Mouse (Mus musculus) forebrain, embryonic 15.5 days (tissue): ENCODE results near the gene Cygb. TPM values are rescaled to one million over a fixed set of nuclear protein-coding genes. Genes with fewer than 3 reads are reported as not detected.

ENCODE experiments used
- ATAC-seq: fragments of 200-750 bp; cut with Nextera tagmentation; replicated peaks from 2 replicates; pipeline ENCODE4 v1.8.0; 2017; ENCODE audit warnings: mild to moderate bottlenecking, moderate TSS enrichment, moderate library complexity
- H3K27ac ChIP-seq: fragments of 300-500 bp; sonication (generic); replicated peaks from 2 replicates; pipeline ENCODE4 v1.5.1; 2015; ENCODE audit warnings: mild to moderate bottlenecking, inconsistent platforms
- H3K27me3 ChIP-seq: fragments of 300-500 bp; sonication (generic); 2 replicates; pipeline ENCODE4 v1.6.1; 2015; ENCODE audit warnings: inconsistent platforms
- H3K36me3 ChIP-seq: fragments of 300-500 bp; sonication (generic); 2 replicates; pipeline ENCODE4 v1.6.1; 2015; ENCODE audit warnings: mild to moderate bottlenecking, inconsistent platforms
- H3K4me1 ChIP-seq: fragments of 300-500 bp; sonication (generic); 2 replicates; pipeline ENCODE4 v1.6.1; 2015; ENCODE audit warnings: inconsistent platforms
- H3K4me2 ChIP-seq: fragments of 300-500 bp; sonication (generic); replicated peaks from 2 replicates; pipeline ENCODE4 v1.6.1; 2015; ENCODE audit warnings: mild to moderate bottlenecking, inconsistent platforms
- H3K4me3 ChIP-seq: fragments of 300-500 bp; sonication (generic); 2 replicates; pipeline ENCODE4 v1.5.1; 2015; ENCODE audit warnings: mild to moderate bottlenecking, inconsistent platforms
- H3K9ac ChIP-seq: fragments of 300-500 bp; sonication (generic); replicated peaks from 2 replicates; pipeline ENCODE4 v1.6.1; 2015; ENCODE audit warnings: mild to moderate bottlenecking, inconsistent platforms
- H3K9me3 ChIP-seq: fragments of 300-500 bp; sonication (generic); 2 replicates; pipeline ENCODE4 v1.6.1; 2016; ENCODE audit warnings: inconsistent platforms
- WGBS: fragments of 180-500 bp; shearing (Covaris S2); methylation state at CpG from one replicate; pipeline ENCODE4 v1.1.7; 2015; ENCODE audit warnings: mixed read lengths; 5-methylcytosine and 5-hydroxymethylcytosine counted together
- polyA plus RNA-seq: library from polyadenylated mRNA; unstranded; fragments of >200 nt; fragmentation: Nextera tagmentation; extraction: Ambion mirVana; gene quantifications from 2 replicates; pipeline ENCODE4 v1.2.1, GENCODE M21; 2015

Cygb gene
- polyA plus RNA-seq, 1 experiment from 2014 or later: 16.4 TPM

DNA sequence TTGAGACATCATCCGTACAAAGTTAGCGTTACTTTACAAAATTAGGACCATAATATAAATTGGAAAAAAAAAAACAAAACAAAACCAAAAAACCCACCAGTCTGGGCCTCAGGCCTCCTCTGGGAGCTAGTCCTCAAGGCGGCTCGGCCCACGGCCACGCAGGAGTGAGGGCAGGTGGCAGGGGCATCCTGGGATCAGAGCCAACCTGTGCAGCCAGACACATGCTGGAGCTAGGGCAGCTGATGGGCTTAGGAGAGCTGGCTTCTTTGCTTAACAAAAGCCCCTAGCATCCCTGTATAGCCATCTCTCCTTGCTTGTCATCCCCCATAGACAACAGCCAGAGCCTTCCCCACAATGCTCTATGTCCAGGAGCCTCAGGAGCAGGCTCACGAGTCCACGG is 55.9 kb downstream of the Cygb start:
- Histone ChIP-seq H3K9me3 (no peaks in the 10 kb centered on the region), H3K4me2 (no peak overlapping the region), H3K27ac (no peak overlapping the region), H3K4me3 (no peak overlapping the region), H3K36me3 (no peaks in the 10 kb centered on the region), H3K27me3 (no peaks in the 10 kb centered on the region), H3K9ac (no peak overlapping the region), H3K4me1 (peaks cover 6% of the 10 kb centered on the region)
- no peak for ATAC-seq
- 80% methylated on average over 8 of the region's 8 CpGs for WGBS

GRCm38 (mm10) chr11:116596766-116597165 is 57.3 kb downstream of the Cygb start:
- Histone ChIP-seq H3K9ac (no peak overlapping the region), H3K27ac (no peak overlapping the region), H3K36me3 (no peaks in the 10 kb centered on the region), H3K4me2 (no peak overlapping the region), H3K4me3 (no peak overlapping the region), H3K4me1 (peaks cover 17% of the 10 kb centered on the region), H3K9me3 (no peaks in the 10 kb centered on the region), H3K27me3 (no peaks in the 10 kb centered on the region)
- no peak for ATAC-seq
- WGBS: 90% methylated on average over 19 of the region's 19 CpGs

Other genes starting within 250 kb of the Cygb start
- gene Rnf157, start 241.3 kb downstream of the Cygb start, polyA plus RNA-seq: 53.4 and 55.6 TPM in 2 replicates
- gene Ubald2, start 220.2 kb downstream of the Cygb start, polyA plus RNA-seq: 58.8 and 59.5 TPM in 2 replicates
- not detected in 2 replicates for gene Qrich2, start 188.1 kb downstream of the Cygb start, polyA plus RNA-seq
- gene Prpsap1, start 160.1 kb downstream of the Cygb start, polyA plus RNA-seq: 193 and 201 TPM in 2 replicates
- 2.2 and 2.4 TPM in 2 replicates for gene Sphk1, start 123.4 kb downstream of the Cygb start, polyA plus RNA-seq
- gene Ube2o, start 72.9 kb downstream of the Cygb start, polyA plus RNA-seq: 22.4 and 27.3 TPM in 2 replicates
- 0.15 TPM in 1 of 2 replicates, not detected in the other for gene Aanat, start 67.9 kb downstream of the Cygb start, polyA plus RNA-seq
- 1.3 and 1.4 TPM in 2 replicates for gene Rhbdf2, start 27.3 kb downstream of the Cygb start, polyA plus RNA-seq
- gene Prcd, start 779 bp downstream of the Cygb start, polyA plus RNA-seq: 2.0 and 2.4 TPM in 2 replicates
- gene St6galnac1, start 121.2 kb upstream of the Cygb start, polyA plus RNA-seq: not detected in 2 replicates
- gene Mxra7, start 173.7 kb upstream of the Cygb start, polyA plus RNA-seq: 7.6 and 10.7 TPM in 2 replicates
- 81.9 and 87.5 TPM in 2 replicates for gene Mettl23, start 189.0 kb upstream of the Cygb start, polyA plus RNA-seq
- gene Jmjd6, start 189.1 kb upstream of the Cygb start, polyA plus RNA-seq: 76.7 and 78.5 TPM in 2 replicates
- gene Mfsd11, start 198.1 kb upstream of the Cygb start, polyA plus RNA-seq: 49.8 and 54.9 TPM in 2 replicates
- 637 and 680 TPM in 2 replicates for gene Srsf2, start 198.8 kb upstream of the Cygb start, polyA plus RNA-seq